Mouse (Mus musculus): ENCODE data around the gene Rabgap1l. TPM values are rescaled to one million over a fixed set of nuclear protein-coding genes. Genes with fewer than 3 reads are reported as not detected.

Rabgap1l gene
- polyA plus RNA-seq, 1 experiment = 37.1 TPM

DNA sequence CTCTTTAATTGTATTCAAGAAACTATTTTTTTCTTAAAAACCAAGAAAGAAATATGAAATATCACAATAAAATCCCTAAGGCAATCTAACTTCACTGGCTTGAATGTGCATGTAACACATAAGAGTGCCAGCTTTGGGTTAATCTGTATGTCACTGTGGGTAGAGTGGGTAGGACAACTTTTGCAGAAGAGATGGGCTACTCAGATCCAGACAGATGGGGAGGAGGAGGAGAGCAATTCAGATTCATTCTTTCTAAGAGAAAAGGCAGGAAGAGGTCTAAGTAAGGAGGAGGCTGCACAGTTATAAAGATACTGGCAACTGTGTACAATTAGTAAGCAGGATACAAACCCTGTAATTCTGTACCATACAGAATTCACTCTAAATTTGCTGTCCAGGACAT lies 327.8 kb downstream of the Rabgap1l start:
- H3K27me3 ChIP-seq (ENCODE audit: control insufficient read depth, insufficient read depth, low read length, poor library complexity, severe bottlenecking) = no peaks in the 10 kb centered on the region
- H3K36me3 ChIP-seq (ENCODE audit: control insufficient read depth, insufficient read depth, low read length, poor library complexity, severe bottlenecking) = no peaks in the 10 kb centered on the region
- TF ChIP-seq EP300 (IDR thresholded peaks at IDR 0.05; ENCODE audit: insufficient read depth, low read depth, low read length) (no peak), POLR2A (IDR thresholded peaks at IDR 0.05; ENCODE audit: insufficient read depth, low read length) (no peak), CTCF (IDR thresholded peaks at IDR 0.05; ENCODE audit: low read depth, low read length) (no peak)
- H3K4me1 ChIP-seq (ENCODE audit: control insufficient read depth, insufficient read depth, low read length) = no peaks in the 10 kb centered on the region
- H3K27ac ChIP-seq (ENCODE audit: insufficient read depth, low read length) = no peak overlapping the region
- H3K9me3 ChIP-seq (replicated peaks; ENCODE audit: control insufficient read depth, insufficient read depth, low read length, poor library complexity, severe bottlenecking) = no peaks in the 10 kb centered on the region
- no peak overlapping the region for H3K9ac ChIP-seq (ENCODE audit: low read depth, poor library complexity, severe bottlenecking)
- no peak overlapping the region for H3K4me3 ChIP-seq (ENCODE audit: low read depth, low read length)

DNA sequence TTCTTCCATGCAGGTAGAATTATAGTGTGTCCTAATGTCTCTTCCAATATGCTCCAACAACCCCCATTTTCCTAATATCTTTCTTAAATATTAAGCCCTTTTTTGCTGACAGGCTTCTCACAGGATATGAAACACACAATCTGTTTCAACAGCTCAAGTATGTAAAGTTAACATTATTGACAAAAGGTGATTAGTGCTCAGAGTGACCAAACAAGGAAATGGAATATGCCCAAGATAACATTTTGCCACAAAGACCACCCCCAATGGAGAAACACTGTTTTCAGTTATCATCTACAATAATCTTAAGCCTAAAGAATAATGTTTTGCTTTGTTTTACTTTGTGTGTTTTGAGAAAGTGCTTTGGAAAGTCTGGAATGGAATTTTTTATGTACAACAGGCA lies 328.9 kb downstream of the Rabgap1l start:
- no peaks in the 10 kb centered on the region for H3K4me1 ChIP-seq (ENCODE audit: control insufficient read depth, insufficient read depth, low read length)
- H3K36me3 ChIP-seq (ENCODE audit: control insufficient read depth, insufficient read depth, low read length, poor library complexity, severe bottlenecking) = no peaks in the 10 kb centered on the region
- TF ChIP-seq CTCF (IDR thresholded peaks at IDR 0.05; ENCODE audit: low read depth, low read length) (no peak), POLR2A (IDR thresholded peaks at IDR 0.05; ENCODE audit: insufficient read depth, low read length) (no peak), EP300 (IDR thresholded peaks at IDR 0.05; ENCODE audit: insufficient read depth, low read depth, low read length) (no peak)
- H3K9ac ChIP-seq (ENCODE audit: low read depth, poor library complexity, severe bottlenecking) = no peak overlapping the region
- H3K4me3 ChIP-seq (ENCODE audit: low read depth, low read length) = no peak overlapping the region
- H3K27ac ChIP-seq (ENCODE audit: insufficient read depth, low read length) = no peak overlapping the region
- no peaks in the 10 kb centered on the region for H3K9me3 ChIP-seq (replicated peaks; ENCODE audit: control insufficient read depth, insufficient read depth, low read length, poor library complexity, severe bottlenecking)
- no peaks in the 10 kb centered on the region for H3K27me3 ChIP-seq (ENCODE audit: control insufficient read depth, insufficient read depth, low read length, poor library complexity, severe bottlenecking)

DNA sequence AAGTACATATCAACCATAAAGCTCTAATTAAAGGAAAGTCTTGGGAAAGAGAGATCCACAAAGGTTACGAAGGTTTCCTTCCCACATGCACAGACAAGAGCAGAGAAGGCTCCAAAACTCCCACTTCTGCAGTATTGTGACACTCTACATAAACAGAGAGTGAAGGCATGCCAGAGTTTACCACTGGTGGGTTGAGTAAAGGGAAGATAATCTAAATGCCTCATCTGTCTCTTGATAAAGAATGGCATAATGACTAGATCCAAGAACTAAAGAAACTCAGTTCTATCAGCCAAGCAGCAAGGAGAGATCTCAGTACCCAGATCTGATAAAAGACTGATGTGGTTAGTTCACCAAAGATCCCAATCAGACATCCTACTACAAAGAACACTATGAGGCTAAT lies 332.7 kb downstream of the Rabgap1l start:
- Histone ChIP-seq H3K4me1 (ENCODE audit: control insufficient read depth, insufficient read depth, low read length) (no peaks in the 10 kb centered on the region), H3K36me3 (ENCODE audit: control insufficient read depth, insufficient read depth, low read length, poor library complexity, severe bottlenecking) (no peaks in the 10 kb centered on the region), H3K4me3 (ENCODE audit: low read depth, low read length) (no peak overlapping the region), H3K27ac (ENCODE audit: insufficient read depth, low read length) (no peak overlapping the region), H3K27me3 (ENCODE audit: control insufficient read depth, insufficient read depth, low read length, poor library complexity, severe bottlenecking) (no peaks in the 10 kb centered on the region), H3K9me3 (replicated peaks; ENCODE audit: control insufficient read depth, insufficient read depth, low read length, poor library complexity, severe bottlenecking) (no peaks in the 10 kb centered on the region), H3K9ac (ENCODE audit: low read depth, poor library complexity, severe bottlenecking) (no peak overlapping the region)
- no peak for TF ChIP-seq CTCF (IDR thresholded peaks at IDR 0.05; ENCODE audit: low read depth, low read length)
- TF ChIP-seq EP300 (IDR thresholded peaks at IDR 0.05; ENCODE audit: insufficient read depth, low read depth, low read length) = no peak
- TF ChIP-seq POLR2A (IDR thresholded peaks at IDR 0.05; ENCODE audit: insufficient read depth, low read length) = no peak

DNA sequence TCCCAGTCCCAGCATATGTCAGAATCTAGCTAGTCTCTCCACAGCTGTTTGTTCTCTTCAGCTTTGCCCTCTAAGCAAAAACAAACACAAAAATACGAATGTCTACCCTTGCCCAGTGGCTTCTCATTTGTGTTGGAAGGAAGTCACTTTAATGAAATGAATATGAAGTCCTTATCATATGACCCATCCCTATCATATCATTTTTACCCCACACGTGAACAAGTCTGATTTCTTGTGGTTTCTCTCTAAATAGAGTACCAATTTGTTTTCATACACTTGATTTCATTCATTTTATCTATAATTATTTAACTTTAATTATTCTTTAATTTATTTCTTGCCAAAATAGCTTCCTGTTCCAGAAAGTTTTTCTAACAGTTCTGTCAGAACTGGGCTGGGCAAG lies 341.3 kb downstream of the Rabgap1l start:
- H3K36me3 ChIP-seq (ENCODE audit: control insufficient read depth, insufficient read depth, low read length, poor library complexity, severe bottlenecking) = no peaks in the 10 kb centered on the region
- no peak overlapping the region for H3K4me3 ChIP-seq (ENCODE audit: low read depth, low read length)
- no peaks in the 10 kb centered on the region for H3K4me1 ChIP-seq (ENCODE audit: control insufficient read depth, insufficient read depth, low read length)
- H3K9ac ChIP-seq (ENCODE audit: low read depth, poor library complexity, severe bottlenecking) = no peak overlapping the region
- no peaks in the 10 kb centered on the region for H3K9me3 ChIP-seq (replicated peaks; ENCODE audit: control insufficient read depth, insufficient read depth, low read length, poor library complexity, severe bottlenecking)
- H3K27ac ChIP-seq (ENCODE audit: insufficient read depth, low read length) = no peak overlapping the region
- TF ChIP-seq POLR2A (IDR thresholded peaks at IDR 0.05; ENCODE audit: insufficient read depth, low read length) = no peak
- TF ChIP-seq CTCF (IDR thresholded peaks at IDR 0.05; ENCODE audit: low read depth, low read length) = no peak
- TF ChIP-seq EP300 (IDR thresholded peaks at IDR 0.05; ENCODE audit: insufficient read depth, low read depth, low read length) = no peak
- no peaks in the 10 kb centered on the region for H3K27me3 ChIP-seq (ENCODE audit: control insufficient read depth, insufficient read depth, low read length, poor library complexity, severe bottlenecking)

DNA sequence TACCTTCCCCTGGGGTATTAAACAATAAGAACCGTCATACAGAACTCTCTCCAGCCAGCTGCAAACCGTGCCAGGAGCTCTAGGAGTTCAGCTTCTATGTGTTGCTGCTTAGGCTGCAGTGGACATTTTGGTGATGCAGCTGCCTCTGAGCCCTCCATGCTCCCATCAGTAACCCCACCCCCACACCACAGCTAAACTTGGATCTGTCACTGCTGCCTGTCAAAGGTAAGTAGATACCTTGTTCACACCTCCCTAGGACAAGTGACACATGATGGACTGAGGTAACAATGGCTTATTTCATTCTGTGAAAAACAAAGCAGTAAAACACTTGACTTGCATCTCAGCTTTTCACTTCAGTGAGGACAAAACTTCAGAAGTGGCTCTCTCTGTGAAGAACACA lies 344.3 kb downstream of the Rabgap1l start:
- Histone ChIP-seq H3K27me3 (ENCODE audit: control insufficient read depth, insufficient read depth, low read length, poor library complexity, severe bottlenecking) (no peaks in the 10 kb centered on the region), H3K9ac (ENCODE audit: low read depth, poor library complexity, severe bottlenecking) (no peak overlapping the region), H3K4me1 (ENCODE audit: control insufficient read depth, insufficient read depth, low read length) (no peaks in the 10 kb centered on the region), H3K36me3 (ENCODE audit: control insufficient read depth, insufficient read depth, low read length, poor library complexity, severe bottlenecking) (no peaks in the 10 kb centered on the region), H3K9me3 (replicated peaks; ENCODE audit: control insufficient read depth, insufficient read depth, low read length, poor library complexity, severe bottlenecking) (no peaks in the 10 kb centered on the region), H3K4me3 (ENCODE audit: low read depth, low read length) (no peak overlapping the region), H3K27ac (ENCODE audit: insufficient read depth, low read length) (no peak overlapping the region)
- no peak for TF ChIP-seq CTCF (IDR thresholded peaks at IDR 0.05; ENCODE audit: low read depth, low read length)
- TF ChIP-seq POLR2A (IDR thresholded peaks at IDR 0.05; ENCODE audit: insufficient read depth, low read length) = no peak
- no peak for TF ChIP-seq EP300 (IDR thresholded peaks at IDR 0.05; ENCODE audit: insufficient read depth, low read depth, low read length)

DNA sequence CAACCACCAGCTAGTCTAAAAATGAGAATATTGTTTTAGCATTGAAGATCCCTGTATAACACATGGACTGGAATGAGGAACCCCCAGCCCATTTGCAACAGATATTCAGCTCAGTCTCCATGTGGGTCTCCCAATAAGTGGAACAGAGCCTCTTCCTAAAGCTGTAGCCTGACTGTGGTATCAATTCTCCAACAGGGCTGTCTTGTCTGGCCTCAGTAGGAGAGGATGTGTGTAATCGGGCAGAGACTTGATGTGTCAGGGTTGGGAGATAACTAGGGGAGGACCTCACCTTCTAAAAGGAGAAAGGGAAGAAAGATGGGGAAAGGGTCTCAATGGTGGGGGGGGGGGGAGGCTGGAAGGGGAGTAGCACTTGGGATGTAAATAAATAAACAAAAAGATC lies 346.2 kb downstream of the Rabgap1l start:
- H3K9ac ChIP-seq (ENCODE audit: low read depth, poor library complexity, severe bottlenecking) = no peak overlapping the region
- H3K9me3 ChIP-seq (replicated peaks; ENCODE audit: control insufficient read depth, insufficient read depth, low read length, poor library complexity, severe bottlenecking) = no peaks in the 10 kb centered on the region
- TF ChIP-seq POLR2A (IDR thresholded peaks at IDR 0.05; ENCODE audit: insufficient read depth, low read length) (no peak), CTCF (IDR thresholded peaks at IDR 0.05; ENCODE audit: low read depth, low read length) (no peak), EP300 (IDR thresholded peaks at IDR 0.05; ENCODE audit: insufficient read depth, low read depth, low read length) (no peak)

More for the DNA sequence above, 346.2 kb downstream of the Rabgap1l start:
- Histone ChIP-seq H3K4me1 (ENCODE audit: control insufficient read depth, insufficient read depth, low read length) (no peaks in the 10 kb centered on the region), H3K27me3 (ENCODE audit: control insufficient read depth, insufficient read depth, low read length, poor library complexity, severe bottlenecking) (no peaks in the 10 kb centered on the region), H3K36me3 (ENCODE audit: control insufficient read depth, insufficient read depth, low read length, poor library complexity, severe bottlenecking) (no peaks in the 10 kb centered on the region), H3K27ac (ENCODE audit: insufficient read depth, low read length) (no peak overlapping the region), H3K4me3 (ENCODE audit: low read depth, low read length) (no peak overlapping the region)
